26 mouse cellular contexts compared by ENCODE assay signal in genomic region chr15:94524956-94525355, GRCm38 (mm10). TPM values are rescaled to one million over a fixed set of nuclear protein-coding genes. Genes with fewer than 3 reads are reported as not detected.
"Had no signal": no experiment of that assay in that cellular context is flagged by ENCODE, and none has a peak within 500 bp of the region (broad histone marks: within the 10 kb centered on the region; RNA-seq: fewer than 3 reads in every experiment).

No protein-coding gene starts in this region.

- H3K4me2 ChIP-seq: heart, embryonic 13.5 days; heart, embryonic 15.5 days; hindbrain, embryonic 12.5 days; hindbrain, embryonic 14.5 days; intestine, embryonic 15.5 days; limb, embryonic 12.5 days; liver, embryonic 11.5 days; liver, embryonic 13.5 days; liver, embryonic 15.5 days had no signal

- H3K4me3 ChIP-seq: gastrocnemius, adult 2 months; heart, embryonic 13.5 days; heart, embryonic 15.5 days; hindbrain, embryonic 10.5 days; hindbrain, embryonic 12.5 days; intestine, embryonic 15.5 days; layer of hippocampus, adult 2 months; left cerebral cortex, adult 2 months; limb, embryonic 10.5 days; limb, embryonic 12.5 days; liver, embryonic 13.5 days; liver, embryonic 15.5 days had no signal

- H3K4me1 ChIP-seq: heart, embryonic 13.5 days; heart, embryonic 15.5 days; hindbrain, embryonic 10.5 days; hindbrain, embryonic 12.5 days; intestine, embryonic 15.5 days; limb, embryonic 10.5 days; limb, embryonic 12.5 days; liver, embryonic 13.5 days; liver, embryonic 15.5 days had no signal

- H3K9me3 ChIP-seq: heart, embryonic 13.5 days; heart, embryonic 15.5 days; hindbrain, embryonic 10.5 days; hindbrain, embryonic 12.5 days; intestine, embryonic 15.5 days; limb, embryonic 10.5 days; limb, embryonic 12.5 days; liver, embryonic 13.5 days; liver, embryonic 15.5 days had no signal

- H3K36me3 ChIP-seq: intestine, embryonic 15.5 days had no signal

- ATAC-seq: hindbrain, embryonic 16.5 days; inflammation-experienced regulatory T-cells, adult 6 months; intestine, embryonic 15.5 days; intestine, postnatal 0 days had no signal

- DNase-seq: gastrocnemius, adult 2 months; gastrocnemius, postnatal 10 days; gastrocnemius, postnatal 25 days; kidney, adult 18-20 months; kidney, adult 8-10 months; kidney, postnatal 10 days; kidney, postnatal 25 days; kidney, postnatal 4 days; liver; liver, embryonic 13.5 days had no signal

- H3K27ac ChIP-seq: gastrocnemius, adult 2 months; heart, embryonic 13.5 days; heart, embryonic 15.5 days; hindbrain, embryonic 10.5 days; hindbrain, embryonic 12.5 days; hindbrain, embryonic 14.5 days; intestine, embryonic 15.5 days; layer of hippocampus, adult 2 months; left cerebral cortex, adult 2 months; limb, embryonic 10.5 days; limb, embryonic 12.5 days; liver, embryonic 13.5 days; liver, embryonic 15.5 days had no signal

- H3K27me3 ChIP-seq: heart, embryonic 13.5 days; heart, embryonic 15.5 days; hindbrain, embryonic 12.5 days; intestine, embryonic 15.5 days; limb, embryonic 12.5 days; liver, embryonic 13.5 days; liver, embryonic 15.5 days had no signal

- H3K9ac ChIP-seq: heart, embryonic 13.5 days; heart, embryonic 15.5 days; hindbrain, embryonic 12.5 days; hindbrain, embryonic 14.5 days; intestine, embryonic 15.5 days; limb, embryonic 12.5 days; liver, embryonic 13.5 days; liver, embryonic 15.5 days had no signal

RNA-seq across cellular contexts. Expression of gene Adamts20, which starts 59.7 kb away (rescaled TPM):
- total RNA-seq: granulocyte monocyte progenitor cell, adult 5-6 weeks had no signal
- polyA plus RNA-seq: inflammation-experienced regulatory T-cells, adult 6 months had no signal
